Mouse (Mus musculus) heart, postnatal 0 days (tissue): Measurements from ENCODE around the gene Hs3st5. TPM values are rescaled to one million over a fixed set of nuclear protein-coding genes. Genes with fewer than 3 reads are reported as not detected.
"Not testable (repeated sequence)": the region's sequence is repeated elsewhere in the genome, so short reads cannot be mapped to it uniquely, and the experiment has no call there.

Source experiments
- ATAC-seq: fragments of 200-750 bp; cut with Nextera tagmentation; 2 replicates; pipeline ENCODE4 v1.8.0; 2017; ENCODE audit warnings: low read depth, moderate number of reproducible peaks, moderate library complexity; ENCODE audit not compliant: insufficient read depth
- DNase-seq: peaks from one replicate; pipeline ENCODE4 v3.0.0-alpha.2; 2016; ENCODE audit warnings: low spot score
- H3K27ac ChIP-seq: fragments of 300-500 bp; sonication (generic); 2 replicates; pipeline ENCODE4 v1.5.1; 2014; ENCODE audit warnings: low read depth, mild to moderate bottlenecking
- H3K27me3 ChIP-seq: fragments of 300-500 bp; sonication (generic); 2 replicates; pipeline ENCODE4 v1.6.1; 2014; ENCODE audit warnings: low read length, mixed read lengths; ENCODE audit not compliant: control insufficient read depth, insufficient read depth
- H3K36me3 ChIP-seq: fragments of 300-500 bp; sonication (generic); replicated peaks from 2 replicates; pipeline ENCODE4 v1.6.1; 2014; ENCODE audit warnings: low read length, mixed read lengths; ENCODE audit not compliant: control insufficient read depth, insufficient read depth
- H3K4me1 ChIP-seq: fragments of 300-500 bp; sonication (generic); 2 replicates; pipeline ENCODE4 v1.6.1; 2014; ENCODE audit warnings: antibody characterized with exemption; ENCODE audit not compliant: control insufficient read depth, insufficient read depth
- H3K4me2 ChIP-seq: fragments of 300-500 bp; sonication (generic); 2 replicates; pipeline ENCODE4 v1.6.1; 2014; ENCODE audit warnings: low read depth, mild to moderate bottlenecking, low read length, moderate library complexity
- H3K4me3 ChIP-seq: fragments of 300-500 bp; sonication (generic); 2 replicates; pipeline ENCODE4 v1.5.1; 2014; ENCODE audit warnings: low read depth, low read length
- H3K9ac ChIP-seq: fragments of 300-500 bp; sonication (generic); replicated peaks from 2 replicates; pipeline ENCODE4 v1.6.1; 2014; ENCODE audit warnings: low read depth, low read length, mixed read lengths
- H3K9me3 ChIP-seq: fragments of 300-500 bp; sonication (generic); replicated peaks from 2 replicates; pipeline ENCODE4 v1.6.1; 2016; ENCODE audit warnings: low read length; ENCODE audit not compliant: control insufficient read depth
- CTCF ChIP-seq: IDR thresholded peaks from 2 replicates; pipeline ENCODE4 v1.5.1; 2016; ENCODE audit warnings: antibody characterized with exemption, control low read depth, low read depth
- EP300 ChIP-seq: IDR thresholded peaks from 2 replicates; pipeline ENCODE4 v1.6.1; 2016; ENCODE audit warnings: antibody characterized with exemption, low read depth
- WGBS: fragments of 180-500 bp; shearing (Covaris S2); extraction: QIAGEN DNeasy Blood & Tissue Kit; methylation state at CpG from one replicate; pipeline ENCODE4 v1.1.7; 2014; 5-methylcytosine and 5-hydroxymethylcytosine counted together
- polyA plus RNA-seq: library from polyadenylated mRNA; unstranded; fragments of >200 nt; fragmentation: Nextera tagmentation; extraction: Ambion mirVana; gene quantifications from 2 replicates; pipeline ENCODE4 v1.2.1, GENCODE M21; 2015
- total RNA-seq: library from RNA; depleted of rRNA; stranded (reverse); fragments of >200 nt; gene quantifications from 2 replicates; pipeline ENCODE4 v1.2.3, GENCODE M21; 2014; ENCODE audit warnings: low replicate concordance

Hs3st5 gene
- total and polyA plus RNA-seq, 2 experiments from 2014 or later: 0.29 TPM; not detected in 1

DNA sequence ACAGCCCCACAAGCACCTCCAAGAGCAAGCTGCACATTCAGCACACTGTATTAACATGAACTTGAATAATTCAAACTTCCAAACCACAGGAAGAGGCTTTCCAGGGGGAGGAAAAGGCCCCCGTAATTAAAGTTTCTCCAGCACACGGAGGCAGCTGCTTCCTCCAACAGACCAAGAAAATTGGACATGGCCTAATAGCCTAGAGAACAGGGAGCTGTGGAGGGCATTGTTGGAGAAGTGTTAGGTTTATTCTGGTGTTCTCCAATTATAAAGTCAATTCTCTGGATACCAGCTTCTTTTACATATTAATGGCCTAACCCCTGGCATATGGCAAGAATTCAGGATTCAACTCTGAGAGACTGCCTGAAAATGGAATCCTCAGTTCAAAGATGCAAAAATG, 60.6 kb downstream of the Hs3st5 start:
- Histone ChIP-seq H3K9ac (no peak overlapping the region), H3K9me3 (no peaks in the 10 kb centered on the region), H3K4me2 (no peak overlapping the region), H3K27ac (no peak overlapping the region), H3K4me3 (no peak overlapping the region), H3K27me3 (no peaks in the 10 kb centered on the region), H3K36me3 (no peaks in the 10 kb centered on the region), H3K4me1 (no peaks in the 10 kb centered on the region)
- ATAC-seq (no peak), DNase-seq (no peak)
- 56% methylated on average over 2 of the region's 2 CpGs for WGBS
- no peak for TF ChIP-seq CTCF
- no peak for TF ChIP-seq EP300

- Histone ChIP-seq H3K4me1 (no peaks in the 10 kb centered on the region), H3K9ac (no peak overlapping the region), H3K27me3 (no peaks in the 10 kb centered on the region), H3K36me3 (no peaks in the 10 kb centered on the region), H3K4me3 (no peak overlapping the region), H3K27ac (no peak overlapping the region), H3K9me3 (no peaks in the 10 kb centered on the region), H3K4me2 (no peak overlapping the region)
- DNase-seq: no peak
- ATAC-seq: no peak
- TF ChIP-seq CTCF (no peak), EP300 (no peak)
- 72% methylated on average over 3 of the region's 3 CpGs for WGBS
Observed at GRCm38 (mm10) chr10:36572540-36572939, 65.9 kb downstream of the Hs3st5 start.

GRCm38 (mm10) chr10:36578375-36579145, 71.9 kb downstream of the Hs3st5 start:
- no peak for DNase-seq
- Histone ChIP-seq H3K9ac (no peak overlapping the region), H3K9me3 (no peaks in the 10 kb centered on the region), H3K4me3 (no peak overlapping the region), H3K4me2 (no peak overlapping the region), H3K36me3 (no peaks in the 10 kb centered on the region), H3K27ac (no peak overlapping the region), H3K27me3 (no peaks in the 10 kb centered on the region), H3K4me1 (no peaks in the 10 kb centered on the region)
- no peak for ATAC-seq
- 51% methylated on average over 4 of the region's 4 CpGs for WGBS
- TF ChIP-seq EP300 (no peak), CTCF (no peak)

- no peaks in the 10 kb centered on the region for H3K9me3 ChIP-seq
- no peaks in the 10 kb centered on the region for H3K36me3 ChIP-seq
- no peak overlapping the region for H3K9ac ChIP-seq
- WGBS: 35% methylated on average over 1 of the region's 1 CpGs
- no peak overlapping the region for H3K4me2 ChIP-seq
- ATAC-seq: no peak
- no peak for TF ChIP-seq EP300
- no peak for TF ChIP-seq CTCF
- H3K4me1 ChIP-seq: no peaks in the 10 kb centered on the region
- H3K27me3 ChIP-seq: no peaks in the 10 kb centered on the region
- H3K27ac ChIP-seq: no peak overlapping the region
- no peak for DNase-seq
- H3K4me3 ChIP-seq: no peak overlapping the region
Observed at GRCm38 (mm10) chr10:36610400-36610799, 103.8 kb downstream of the Hs3st5 start.

DNA sequence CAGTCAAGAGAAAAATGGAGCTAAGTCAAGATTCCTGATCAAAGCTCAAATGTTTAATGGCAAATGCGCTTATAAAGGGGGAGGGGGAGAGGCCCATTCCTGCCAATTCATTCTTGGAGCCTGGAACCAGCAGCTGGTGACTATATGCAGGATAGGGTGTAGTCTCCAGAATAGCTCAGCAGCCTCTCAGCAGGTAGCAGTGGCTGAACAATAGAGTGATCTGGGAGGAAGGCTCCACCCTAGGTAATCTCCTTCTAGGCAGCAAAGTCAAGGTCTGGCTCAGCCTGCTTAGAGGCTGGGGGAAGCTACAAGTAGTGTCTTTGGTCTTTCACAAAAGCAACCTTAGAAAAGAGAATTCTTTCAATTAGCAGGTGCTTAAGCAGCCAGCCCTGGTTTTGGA, 104.8 kb downstream of the Hs3st5 start:
- not testable (repeated sequence) for H3K36me3 ChIP-seq

DNA sequence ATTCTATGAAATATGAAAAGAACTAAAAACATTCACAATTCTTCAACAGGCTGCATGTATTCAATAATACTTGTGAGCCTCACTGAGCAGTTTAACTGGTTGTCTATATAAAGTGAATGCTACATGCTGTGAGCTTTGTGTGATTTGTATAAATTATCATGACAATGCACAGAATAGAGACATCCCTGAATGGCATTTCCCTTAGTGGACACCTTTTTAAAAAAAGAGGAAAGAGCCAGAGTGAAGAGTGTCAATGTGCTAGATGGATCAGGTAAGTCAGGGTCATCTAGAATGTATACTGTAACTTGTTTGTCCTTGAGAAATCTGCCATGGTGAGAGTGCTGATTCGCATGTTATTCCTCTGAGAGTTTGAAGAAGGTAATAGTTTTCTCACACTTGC, 116.4 kb downstream of the Hs3st5 start:
- ATAC-seq: no peak
- TF ChIP-seq EP300: no peak
- TF ChIP-seq CTCF: no peak
- no peaks in the 10 kb centered on the region for H3K36me3 ChIP-seq
- H3K9ac ChIP-seq: no peak overlapping the region
- no peaks in the 10 kb centered on the region for H3K9me3 ChIP-seq
- no peaks in the 10 kb centered on the region; the same call in 1 of the 2 replicates for H3K4me1 ChIP-seq
- no peak overlapping the region for H3K4me3 ChIP-seq
- H3K4me2 ChIP-seq: no peak overlapping the region
- H3K27ac ChIP-seq: no peak overlapping the region
- 75% methylated on average over 1 of the region's 1 CpGs for WGBS
- DNase-seq: no peak
- H3K27me3 ChIP-seq: no peaks in the 10 kb centered on the region

More for the DNA sequence above, 104.8 kb downstream of the Hs3st5 start:
- 43% methylated on average over 1 of the region's 1 CpGs for WGBS
- H3K4me3 ChIP-seq, H3K4me2 ChIP-seq, H3K27me3 ChIP-seq, H3K9me3 ChIP-seq, H3K9ac ChIP-seq, ATAC-seq, DNase-seq, H3K27ac ChIP-seq, H3K4me1 ChIP-seq: not testable (repeated sequence)
